10 mouse cellular contexts compared by ENCODE assay signal in the genomic region with DNA sequence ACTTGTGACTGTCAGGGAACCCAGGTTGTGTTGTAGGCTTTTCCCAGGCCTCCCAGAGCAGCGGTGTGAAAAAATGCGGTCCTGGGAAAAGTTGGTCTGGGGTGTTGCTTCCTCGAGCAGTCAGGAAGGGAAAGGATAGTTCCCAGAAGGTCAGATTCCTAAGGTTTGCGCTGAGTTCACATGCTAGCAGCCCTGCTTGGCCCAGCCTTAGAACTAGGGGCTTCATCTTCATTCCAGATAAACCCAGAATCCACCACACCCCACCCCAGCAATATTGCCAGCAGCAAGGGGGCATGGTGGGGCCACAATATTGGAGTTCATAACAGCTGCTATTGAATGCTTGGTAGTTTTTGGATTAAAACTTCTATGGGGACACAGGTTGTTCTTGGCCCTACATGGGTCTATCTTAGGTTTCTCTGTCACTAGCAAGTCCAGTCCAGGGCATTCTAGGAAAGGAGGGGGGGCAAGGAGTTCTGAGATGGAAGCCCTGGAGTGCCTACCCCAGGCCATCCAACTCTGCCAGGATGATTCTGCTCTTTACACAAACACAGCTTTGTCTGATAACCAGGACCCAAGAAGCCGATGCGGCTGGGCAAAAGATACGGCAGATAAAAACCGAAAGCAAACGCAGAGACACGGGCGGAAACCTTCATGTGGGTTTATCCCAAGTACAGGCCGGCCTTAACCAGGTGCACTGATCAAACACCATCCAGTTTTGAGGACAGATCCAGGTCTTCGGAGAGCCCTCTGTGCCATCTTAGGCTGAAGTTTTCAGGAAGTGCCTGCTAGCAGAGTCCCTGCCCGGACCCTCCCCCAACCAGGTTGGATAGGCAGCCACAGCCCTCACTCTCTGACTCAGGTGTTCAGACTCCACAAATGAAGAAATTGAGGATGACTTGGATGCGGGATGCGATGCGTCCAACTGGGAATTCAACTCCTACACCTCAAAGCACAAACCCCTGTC. TPM values are rescaled to one million over a fixed set of nuclear protein-coding genes. Genes with fewer than 3 reads are reported as not detected.
DNase-seq lines count a peak whose midpoint lies in the region; ATAC-seq and TF ChIP-seq lines count a peak whose summit lies in the region.
"Had no signal": no experiment of that assay in that cellular context is flagged by ENCODE, and none has a peak within 500 bp of the region (broad histone marks: within the 10 kb centered on the region; RNA-seq: fewer than 3 reads in every experiment).

No protein-coding gene starts in this region.

- no peak overlapping the region for H3K27ac ChIP-seq in forebrain, postnatal 0 days (ENCODE audit: low read depth, low read length)
- no peak overlapping the region for H3K27ac ChIP-seq in forebrain, embryonic 13.5 days
- H3K27ac ChIP-seq in lung, embryonic 14.5 days (ENCODE audit: low read depth), result no peak overlapping the region
- H3K27ac ChIP-seq in hindbrain, embryonic 12.5 days, result no peak overlapping the region
- no peak overlapping the region for H3K27ac ChIP-seq in neural tube, embryonic 13.5 days (replicated peaks)
- H3K27ac ChIP-seq: macrophage had no signal

- TF ChIP-seq CTCF in forebrain, postnatal 0 days (IDR thresholded peaks at IDR 0.05; ENCODE audit: low read depth), result no peak
- TF ChIP-seq CTCF in lung, embryonic 14.5 days (IDR thresholded peaks at IDR 0.05; ENCODE audit: low read depth), result no peak
- no peak for TF ChIP-seq CTCF in lung, adult 2 months (IDR thresholded peaks at IDR 0.05; ENCODE audit: insufficient read depth, low read length)

- peak; percentile 4 for DNase-seq in forebrain, postnatal 0 days
- no peak for DNase-seq in lung, embryonic 14.5 days
- no peak for DNase-seq in lung, adult 2 months
- DNase-seq in frontal cortex, postnatal 25 days (ENCODE audit: low spot score in 2 of 2), result no peak

- H3K9ac ChIP-seq in forebrain, postnatal 0 days, result no peak overlapping the region
- no peak overlapping the region for H3K9ac ChIP-seq in forebrain, embryonic 13.5 days
- H3K9ac ChIP-seq in lung, embryonic 14.5 days, result peak overlapping the region; percentile 26; the same call in 1 of the 2 replicates
- peak overlapping the region; percentile 42; the same call in 1 of the 2 replicates for H3K9ac ChIP-seq in hindbrain, embryonic 12.5 days
- H3K9ac ChIP-seq in neural tube, embryonic 13.5 days, result peak overlapping the region; percentile 56

- no peak overlapping the region for H3K4me3 ChIP-seq in forebrain, postnatal 0 days (ENCODE audit: low read depth, low read length)
- H3K4me3 ChIP-seq in forebrain, embryonic 13.5 days, result no peak overlapping the region
- H3K4me3 ChIP-seq in lung, embryonic 14.5 days (ENCODE audit: low read depth, low read length), result peak overlapping the region; percentile 60; the same call in 1 of the 2 replicates
- no peak overlapping the region for H3K4me3 ChIP-seq in lung, adult 2 months (replicated peaks; ENCODE audit: extremely low read depth, low read depth, low read length)
- H3K4me3 ChIP-seq in hindbrain, embryonic 12.5 days, result peak overlapping the region; percentile 46
- peak overlapping the region; percentile 41 for H3K4me3 ChIP-seq in neural tube, embryonic 13.5 days
- H3K4me3 ChIP-seq: erythroblast, embryonic 14.5 days had no signal

- TF ChIP-seq POLR2A in lung, adult 2 months (IDR thresholded peaks at IDR 0.05; ENCODE audit: borderline replicate concordance, extremely low read depth, low read depth, low read length), result no peak

- 6% methylated on average over 17 of the region's 17 CpGs for WGBS in forebrain, postnatal 0 days
- 2% methylated on average over 17 of the region's 17 CpGs for WGBS in forebrain, embryonic 13.5 days
- WGBS in lung, embryonic 14.5 days, result 33% methylated on average over 17 of the region's 17 CpGs
- WGBS in lung, adult 2 months, result 48% methylated on average over 17 of the region's 17 CpGs
- 8% methylated on average over 17 of the region's 17 CpGs for WGBS in hindbrain, embryonic 12.5 days
- 5% methylated on average over 17 of the region's 17 CpGs for WGBS in neural tube, embryonic 13.5 days

- ATAC-seq in forebrain, postnatal 0 days, result no peak
- no peak for ATAC-seq in forebrain, embryonic 13.5 days
- no peak for ATAC-seq in lung, embryonic 14.5 days (ENCODE audit: insufficient read depth)
- no peak for ATAC-seq in hindbrain, embryonic 12.5 days (ENCODE audit: low FRiP score)
- ATAC-seq in neural tube, embryonic 13.5 days (ENCODE audit: low read depth), result no peak
- no peak for ATAC-seq in megakaryocyte progenitor cell, adult 5-6 weeks (replicated peaks; ENCODE audit: poor library complexity)

- no peaks in the 10 kb centered on the region for H3K36me3 ChIP-seq in forebrain, postnatal 0 days (ENCODE audit: insufficient read depth)
- H3K36me3 ChIP-seq in forebrain, embryonic 13.5 days (ENCODE audit: poor library complexity, severe bottlenecking), result no peaks in the 10 kb centered on the region
- H3K36me3 ChIP-seq in lung, embryonic 14.5 days (ENCODE audit: insufficient read depth), result no peaks in the 10 kb centered on the region
- no peaks in the 10 kb centered on the region for H3K36me3 ChIP-seq in hindbrain, embryonic 12.5 days
- no peaks in the 10 kb centered on the region for H3K36me3 ChIP-seq in neural tube, embryonic 13.5 days

- H3K9me3 ChIP-seq in forebrain, postnatal 0 days (ENCODE audit: low read length), result 0 out of 2 replicates have a peak, but pooled peaks cover 3% of the 10 kb centered on the region
- H3K9me3 ChIP-seq in forebrain, embryonic 13.5 days (replicated peaks), result peaks cover 3% of the 10 kb centered on the region; the same call in 1 of the 2 replicates
- no peaks in the 10 kb centered on the region; the same call in 1 of the 2 replicates for H3K9me3 ChIP-seq in lung, embryonic 14.5 days (ENCODE audit: low read depth, low read length)
- peaks cover 9% of the 10 kb centered on the region; the same call in 1 of the 2 replicates for H3K9me3 ChIP-seq in hindbrain, embryonic 12.5 days (replicated peaks)
- H3K9me3 ChIP-seq in neural tube, embryonic 13.5 days, result no peaks in the 10 kb centered on the region

- no peaks in the 10 kb centered on the region for H3K4me1 ChIP-seq in forebrain, postnatal 0 days (ENCODE audit: insufficient read depth)
- peaks cover 24% of the 10 kb centered on the region for H3K4me1 ChIP-seq in forebrain, embryonic 13.5 days
- no peaks in the 10 kb centered on the region for H3K4me1 ChIP-seq in lung, embryonic 14.5 days (ENCODE audit: insufficient read depth)
- no peaks in the 10 kb centered on the region for H3K4me1 ChIP-seq in lung, adult 2 months (ENCODE audit: control insufficient read depth, insufficient read depth, low read length)
- H3K4me1 ChIP-seq in hindbrain, embryonic 12.5 days, result peaks cover 19% of the 10 kb centered on the region
- peaks cover 29% of the 10 kb centered on the region for H3K4me1 ChIP-seq in neural tube, embryonic 13.5 days (replicated peaks)

- H3K27me3 ChIP-seq in forebrain, postnatal 0 days (ENCODE audit: insufficient read depth, low read length), result peaks cover 95% of the 10 kb centered on the region
- peaks cover 100% of the 10 kb centered on the region for H3K27me3 ChIP-seq in forebrain, embryonic 13.5 days
- peaks cover 94% of the 10 kb centered on the region for H3K27me3 ChIP-seq in lung, embryonic 14.5 days (ENCODE audit: insufficient read depth, low read length)
- peaks cover 97% of the 10 kb centered on the region for H3K27me3 ChIP-seq in hindbrain, embryonic 12.5 days
- peaks cover 100% of the 10 kb centered on the region for H3K27me3 ChIP-seq in neural tube, embryonic 13.5 days

- H3K4me2 ChIP-seq in forebrain, postnatal 0 days (ENCODE audit: low read depth), result no peak overlapping the region
- H3K4me2 ChIP-seq in forebrain, embryonic 13.5 days, result no peak overlapping the region
- H3K4me2 ChIP-seq in lung, embryonic 14.5 days, result peak overlapping the region; percentile 97
- H3K4me2 ChIP-seq in hindbrain, embryonic 12.5 days (replicated peaks), result peak overlapping the region; percentile 34
- H3K4me2 ChIP-seq in neural tube, embryonic 13.5 days, result peak overlapping the region; percentile 36

RNA-seq across cellular contexts. Expression of gene Foxc2, which starts 4.8 kb away (rescaled TPM):
- 3.1 and 6.5 TPM in 2 replicates for total RNA-seq in forebrain, postnatal 0 days (2014; rRNA removed)
- polyA plus RNA-seq in forebrain, postnatal 0 days (2015; fragmentation: Nextera tagmentation; extraction: Ambion mirVana), result 2.6 and 2.7 TPM in 2 replicates
- 0.79 and 0.90 TPM in 2 replicates for polyA plus RNA-seq in forebrain, embryonic 13.5 days (2015; fragmentation: Nextera tagmentation; extraction: Ambion mirVana)
- 1.1 and 1.9 TPM in 2 replicates for polyA plus RNA-seq in lung, embryonic 14.5 days (2014; fragmentation: Nextera tagmentation; extraction: Ambion mirVana)
- 1.4 and 1.6 TPM in 2 replicates for polyA plus RNA-seq in lung, adult 2 months (2012; rRNA removed)
- polyA plus RNA-seq in hindbrain, embryonic 12.5 days (2016; fragmentation: Nextera tagmentation; extraction: Ambion mirVana), result 22.7 and 25.4 TPM in 2 replicates
- 6.5 and 7.6 TPM in 2 replicates for polyA plus RNA-seq in neural tube, embryonic 13.5 days (2015; fragmentation: Nextera tagmentation; extraction: Ambion mirVana)
- not detected in 2 replicates for total RNA-seq in megakaryocyte progenitor cell, adult 5-6 weeks (2015)
- not detected in 2 replicates for total RNA-seq in megakaryocyte progenitor cell, adult 5-6 weeks (2017)
- polyA plus RNA-seq: erythroblast, embryonic 14.5 days; macrophage had no signal

RNA-seq across cellular contexts. Expression of gene Foxl1, which starts 7.0 kb away (rescaled TPM):
- 0.19 TPM in 1 of 2 replicates, not detected in the other for total RNA-seq in forebrain, postnatal 0 days (2014; rRNA removed)
- 0.06 TPM in 1 of 2 replicates, not detected in the other for polyA plus RNA-seq in forebrain, postnatal 0 days (2015; fragmentation: Nextera tagmentation; extraction: Ambion mirVana)
- 0.12 TPM in 1 of 2 replicates, not detected in the other for polyA plus RNA-seq in forebrain, embryonic 13.5 days (2015; fragmentation: Nextera tagmentation; extraction: Ambion mirVana)
- polyA plus RNA-seq in lung, embryonic 14.5 days (2014; fragmentation: Nextera tagmentation; extraction: Ambion mirVana), result 6.8 and 7.9 TPM in 2 replicates
- polyA plus RNA-seq in lung, adult 2 months (2012; rRNA removed), result 2.5 and 3.0 TPM in 2 replicates
- polyA plus RNA-seq in hindbrain, embryonic 12.5 days (2016; fragmentation: Nextera tagmentation; extraction: Ambion mirVana), result 1.8 and 2.2 TPM in 2 replicates
- 0.70 and 0.84 TPM in 2 replicates for polyA plus RNA-seq in neural tube, embryonic 13.5 days (2015; fragmentation: Nextera tagmentation; extraction: Ambion mirVana)
- total RNA-seq in megakaryocyte progenitor cell, adult 5-6 weeks (2015), result not detected in 2 replicates
- total RNA-seq in megakaryocyte progenitor cell, adult 5-6 weeks (2017), result not detected in 2 replicates
- polyA plus RNA-seq: erythroblast, embryonic 14.5 days; macrophage had no signal

RNA-seq across cellular contexts. Expression of gene Mthfsd, which starts 12.5 kb away (rescaled TPM):
- 38.7 and 76.5 TPM in 2 replicates for total RNA-seq in forebrain, postnatal 0 days (2014; rRNA removed)
- 30.3 and 33.3 TPM in 2 replicates for polyA plus RNA-seq in forebrain, postnatal 0 days (2015; fragmentation: Nextera tagmentation; extraction: Ambion mirVana)
- 48.1 and 59.3 TPM in 2 replicates for polyA plus RNA-seq in forebrain, embryonic 13.5 days (2015; fragmentation: Nextera tagmentation; extraction: Ambion mirVana)
- polyA plus RNA-seq in lung, embryonic 14.5 days (2014; fragmentation: Nextera tagmentation; extraction: Ambion mirVana), result 57.6 and 63.1 TPM in 2 replicates
- 44.7 and 51.6 TPM in 2 replicates for polyA plus RNA-seq in lung, adult 2 months (2012; rRNA removed)
- polyA plus RNA-seq in hindbrain, embryonic 12.5 days (2016; fragmentation: Nextera tagmentation; extraction: Ambion mirVana), result 60.0 and 69.3 TPM in 2 replicates
- 50.6 and 53.8 TPM in 2 replicates for polyA plus RNA-seq in neural tube, embryonic 13.5 days (2015; fragmentation: Nextera tagmentation; extraction: Ambion mirVana)
- total RNA-seq in megakaryocyte progenitor cell, adult 5-6 weeks (2015), result 13.9 and 17.4 TPM in 2 replicates
- 20.9 and 21.8 TPM in 2 replicates for total RNA-seq in megakaryocyte progenitor cell, adult 5-6 weeks (2017)

RNA-seq across cellular contexts. Expression of gene Foxf1, which starts 36.6 kb away (rescaled TPM):
- total RNA-seq in forebrain, postnatal 0 days (2014; rRNA removed), result 1.3 and 2.3 TPM in 2 replicates
- polyA plus RNA-seq in forebrain, postnatal 0 days (2015; fragmentation: Nextera tagmentation; extraction: Ambion mirVana), result 1.4 and 1.6 TPM in 2 replicates
- 0.28 and 0.50 TPM in 2 replicates for polyA plus RNA-seq in forebrain, embryonic 13.5 days (2015; fragmentation: Nextera tagmentation; extraction: Ambion mirVana)
- polyA plus RNA-seq in lung, embryonic 14.5 days (2014; fragmentation: Nextera tagmentation; extraction: Ambion mirVana), result 167 and 180 TPM in 2 replicates
- polyA plus RNA-seq in lung, adult 2 months (2012; rRNA removed), result 194 and 406 TPM in 2 replicates
- 2.0 and 3.2 TPM in 2 replicates for polyA plus RNA-seq in hindbrain, embryonic 12.5 days (2016; fragmentation: Nextera tagmentation; extraction: Ambion mirVana)
- 1.2 and 2.1 TPM in 2 replicates for polyA plus RNA-seq in neural tube, embryonic 13.5 days (2015; fragmentation: Nextera tagmentation; extraction: Ambion mirVana)
- not detected in 2 replicates for total RNA-seq in megakaryocyte progenitor cell, adult 5-6 weeks (2015)
- not detected in 2 replicates for total RNA-seq in megakaryocyte progenitor cell, adult 5-6 weeks (2017)
- polyA plus RNA-seq: erythroblast, embryonic 14.5 days had no signal

Comparison
In these comparisons a context has a peak if more than half of its experiments do, and no peak if none do; other contexts are left out.
1. H3K4me3 ChIP-seq: peak in lung, embryonic 14.5 days (single experiment), hindbrain, embryonic 12.5 days (single experiment) and neural tube, embryonic 13.5 days (single experiment); none in forebrain, postnatal 0 days (single experiment), forebrain, embryonic 13.5 days (single experiment) and lung, adult 2 months (single experiment).
2. H3K4me2 ChIP-seq: peak in lung, embryonic 14.5 days (single experiment), hindbrain, embryonic 12.5 days (single experiment) and neural tube, embryonic 13.5 days (single experiment); none in forebrain, postnatal 0 days (single experiment) and forebrain, embryonic 13.5 days (single experiment).
3. H3K9ac ChIP-seq: peak in lung, embryonic 14.5 days (single experiment), hindbrain, embryonic 12.5 days (single experiment) and neural tube, embryonic 13.5 days (single experiment); none in forebrain, postnatal 0 days (single experiment) and forebrain, embryonic 13.5 days (single experiment).